Mouse (Mus musculus) kidney, adult 9 months (tissue): Measurements from ENCODE around the gene Cd48.
"Not testable (repeated sequence)": the region's sequence is repeated elsewhere in the genome, so short reads cannot be mapped to it uniquely, and the experiment has no call there.

Source experiments
- DNase-seq: peaks from one replicate; pipeline ENCODE4 v3.0.0; 2022

Gene Cd48

DNA sequence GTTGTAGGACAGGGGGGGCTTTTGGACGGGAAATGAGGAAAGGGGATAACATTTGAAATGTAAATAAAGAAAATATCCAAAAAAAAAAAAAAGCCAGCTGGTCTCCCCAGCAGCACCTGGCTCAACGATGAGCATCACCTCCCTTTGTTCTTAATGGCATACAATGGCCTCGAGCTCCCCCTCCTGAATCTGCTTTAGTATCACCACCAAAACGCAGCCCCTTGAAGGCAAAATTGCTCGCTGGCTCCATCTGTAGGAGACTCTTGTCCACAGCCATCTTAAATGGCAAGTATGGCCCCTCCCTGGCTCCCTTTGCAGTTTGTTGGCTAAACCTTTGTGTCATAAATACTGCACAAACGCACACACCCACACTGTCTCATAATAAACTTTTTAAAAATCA is 17.2 kb downstream of the Cd48 start:
- no peak for DNase-seq

DNA sequence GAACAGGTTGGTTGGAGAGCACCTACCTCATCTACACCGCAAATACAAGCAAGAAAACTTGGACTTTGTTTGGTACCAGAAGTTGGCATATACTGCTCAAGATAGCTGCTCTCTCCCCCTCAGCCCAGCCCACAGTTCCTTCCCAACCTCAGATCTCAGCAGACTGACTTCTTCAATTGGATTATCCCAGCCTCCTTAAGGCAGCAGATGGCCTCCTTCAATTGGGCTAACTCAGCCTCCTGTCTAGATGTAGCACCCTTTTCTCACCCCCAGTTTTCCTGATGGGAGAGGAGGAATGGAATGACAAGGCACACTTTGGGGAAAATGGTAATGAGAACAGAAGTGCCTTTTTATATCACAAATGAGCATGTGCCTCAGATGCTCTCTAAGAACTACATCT is 31.9 kb downstream of the Cd48 start:
- DNase-seq = not testable (repeated sequence)

DNA sequence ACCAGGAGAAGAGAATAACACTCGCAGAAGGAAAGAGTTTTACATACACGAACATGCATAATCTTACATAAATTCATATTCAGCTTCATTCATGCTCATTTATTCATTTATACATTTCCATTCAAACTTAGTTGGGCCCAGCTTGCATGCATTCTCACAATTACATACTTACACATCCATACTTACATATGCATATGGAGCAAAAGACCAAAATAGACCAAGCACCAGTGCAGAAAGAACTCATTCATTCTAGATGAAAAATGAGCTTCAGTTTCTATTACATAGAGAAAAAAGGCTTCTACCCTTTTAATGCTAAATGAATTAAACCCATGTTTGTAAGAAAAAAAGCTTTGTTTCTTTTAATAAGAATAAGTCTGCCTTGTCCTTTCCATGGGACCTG is 33.6 kb downstream of the Cd48 start:
- no peak for DNase-seq

DNA sequence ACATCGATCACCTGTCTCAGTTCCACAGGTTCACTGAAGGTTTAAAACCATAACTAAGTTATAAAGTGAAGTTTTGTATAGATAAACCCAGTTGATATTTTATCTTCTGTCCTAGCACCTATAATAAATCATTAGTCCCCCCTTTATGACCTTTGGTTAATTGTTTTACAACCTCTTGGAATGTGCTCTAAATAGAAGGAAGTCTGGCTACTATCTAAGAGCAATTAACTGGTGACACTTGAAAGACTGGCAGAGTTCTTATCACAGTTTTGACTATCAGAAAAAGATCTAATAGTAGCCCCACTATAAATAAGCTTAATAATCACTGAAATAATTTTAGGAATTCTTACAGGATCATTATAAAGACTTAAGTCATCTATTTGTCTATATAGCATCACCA is 34.4 kb downstream of the Cd48 start:
- no peak for DNase-seq

DNA sequence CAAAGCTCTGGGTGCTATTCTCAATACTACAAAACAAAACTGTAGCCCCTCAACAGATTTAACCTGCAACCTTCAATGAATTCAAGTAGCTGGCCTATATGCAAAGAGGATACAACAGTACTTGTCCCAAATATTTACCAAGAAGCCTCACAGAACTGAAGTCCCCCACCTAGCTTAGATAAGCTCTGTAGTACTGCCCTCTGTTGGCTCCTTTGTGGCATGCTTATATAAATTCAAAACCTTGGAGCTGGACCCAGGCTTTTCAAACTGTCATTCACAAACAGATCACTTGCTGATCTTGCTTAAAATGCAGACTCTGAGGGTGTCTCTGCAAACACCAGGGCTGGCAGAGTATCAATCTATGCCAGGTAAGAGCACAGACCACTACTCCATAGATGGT is 49.4 kb downstream of the Cd48 start:
- no peak for DNase-seq

DNA sequence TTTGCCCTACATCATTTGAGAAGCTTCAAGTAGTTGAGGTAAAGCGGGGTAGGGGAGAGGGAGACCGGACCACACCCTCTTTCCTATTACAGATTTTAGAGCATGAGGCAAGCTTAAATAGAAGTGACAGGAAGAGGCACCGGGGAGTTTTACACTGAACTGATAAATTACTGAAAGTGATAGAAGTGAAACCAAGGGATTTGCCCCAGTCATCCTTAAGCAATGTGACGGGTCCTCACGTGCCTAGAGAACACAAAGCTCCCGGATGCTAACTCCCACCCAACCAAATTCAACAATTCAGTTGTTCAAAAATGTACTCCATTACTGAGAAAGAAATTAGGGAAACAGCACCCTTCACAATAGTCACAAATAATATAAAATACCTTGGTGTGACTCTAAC is 53.1 kb downstream of the Cd48 start:
- DNase-seq = no peak

DNA sequence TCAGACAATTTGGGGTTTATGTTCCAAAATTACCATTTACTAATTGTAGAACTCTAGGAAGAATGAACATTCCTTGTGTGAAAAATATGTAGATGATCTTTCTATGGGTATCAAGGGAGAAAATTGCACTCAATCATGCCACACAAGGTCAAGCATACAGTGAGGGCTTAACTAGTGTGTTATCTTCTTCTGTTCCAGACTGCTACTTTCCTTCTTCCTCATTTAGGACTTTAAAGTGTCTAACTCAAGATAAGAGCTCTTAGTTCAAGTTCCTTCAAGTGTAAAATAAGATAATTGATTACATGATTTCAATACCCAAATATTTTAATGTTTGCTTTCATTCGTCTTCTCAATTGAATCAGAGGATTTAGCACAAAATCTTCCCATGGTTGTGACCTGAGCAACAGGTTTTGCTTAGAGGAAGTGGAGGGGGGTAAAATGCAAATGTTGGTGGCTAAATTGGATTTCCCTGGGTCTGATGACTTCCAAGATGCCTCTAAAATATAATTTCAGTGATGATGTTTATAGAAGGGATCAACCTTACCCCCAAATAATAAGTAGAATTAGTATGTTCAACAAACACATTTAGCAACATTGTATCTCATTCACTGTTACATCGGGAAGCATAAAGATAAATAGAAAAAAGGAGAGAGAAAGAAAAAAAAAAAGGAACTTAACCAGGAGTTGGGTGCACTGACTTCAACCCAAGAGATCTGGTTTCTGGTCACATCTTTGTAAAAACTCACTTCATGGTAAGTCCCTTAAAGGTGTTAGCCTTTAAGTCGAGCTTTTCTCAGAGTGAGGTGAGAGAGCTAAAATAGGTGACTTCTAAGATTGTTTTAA is 66.5 kb downstream of the Cd48 start:
- no peak for DNase-seq
